Mouse (Mus musculus) spleen, embryonic (tissue): ENCODE results near the gene Cul7.

ENCODE experiments used
- CTCF ChIA-PET: fragments of 350-600 bp; sonication (Branson Sonifier 250); formaldehyde crosslinking; loops from one replicate; lab custom pipeline; 2022; lab: Charles Lee

The Cul7 gene

DNA sequence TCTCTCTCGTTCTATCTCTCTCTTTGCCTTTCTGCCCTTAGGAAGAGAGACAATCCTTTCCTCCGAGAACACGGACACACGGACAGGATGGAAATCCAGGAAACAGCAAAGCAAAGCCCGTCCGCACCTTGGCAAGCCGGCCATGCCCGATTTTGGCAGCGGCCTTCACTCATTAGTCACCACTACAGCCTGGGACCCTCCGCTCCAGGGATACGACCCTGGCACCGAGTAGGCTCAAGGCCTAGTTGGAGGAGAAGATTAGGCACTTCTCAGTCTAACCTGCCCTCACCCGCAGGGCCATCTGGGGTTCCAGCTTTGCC lies 21.7 kb upstream of the Cul7 start:
- CTCF ChIA-PET, result no interaction called here

DNA sequence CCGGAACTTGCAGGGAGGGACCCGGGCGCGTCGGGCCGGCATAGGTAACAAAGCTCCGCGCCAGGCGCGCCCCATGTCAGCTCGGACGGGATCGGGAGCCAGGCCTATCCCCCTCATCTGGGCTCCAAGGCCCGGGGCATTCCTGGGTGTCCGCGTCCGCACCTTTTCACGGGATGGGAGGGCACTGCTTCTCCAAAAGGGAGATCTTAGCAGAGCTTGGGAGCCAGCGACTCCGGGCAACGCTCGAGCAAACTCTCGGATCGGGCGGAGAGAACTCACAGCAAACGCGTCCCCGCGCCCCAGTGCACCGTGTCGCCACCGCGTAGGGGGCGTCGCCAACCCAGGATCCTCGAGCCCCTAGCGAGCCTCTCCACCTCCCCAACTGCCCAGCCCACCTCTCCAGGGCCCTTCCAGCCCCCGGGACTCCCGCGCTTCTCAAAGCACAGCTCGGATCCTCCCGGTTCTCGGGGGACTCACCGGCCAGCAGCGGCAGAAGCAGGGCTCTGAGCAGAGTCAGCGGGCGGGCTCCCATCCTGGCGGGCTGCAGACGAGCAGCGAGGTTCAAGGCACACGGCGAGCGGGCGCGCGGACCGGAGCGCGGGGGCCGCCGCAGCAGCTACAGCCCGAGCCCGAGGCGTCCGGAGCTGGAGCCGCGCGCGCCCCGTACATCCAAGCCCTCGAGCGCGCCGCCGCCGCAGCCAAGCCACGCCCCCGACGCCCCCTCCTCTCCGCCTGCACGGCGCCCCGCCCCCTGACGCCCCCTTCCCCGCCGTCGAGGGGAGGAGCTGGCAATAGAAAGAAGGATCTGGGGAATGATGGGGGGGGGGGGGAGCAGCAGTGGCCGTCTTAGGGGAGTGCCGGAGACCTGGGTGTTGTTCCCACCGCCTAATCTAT lies 21.1 kb upstream of the Cul7 start, which contains the start of gene Ptk7:
Gene Ptk7, minus strand, starts transcription at position 714 of the 894 bp plus-strand sequence.
- CTCF ChIA-PET, result no interaction called here

DNA sequence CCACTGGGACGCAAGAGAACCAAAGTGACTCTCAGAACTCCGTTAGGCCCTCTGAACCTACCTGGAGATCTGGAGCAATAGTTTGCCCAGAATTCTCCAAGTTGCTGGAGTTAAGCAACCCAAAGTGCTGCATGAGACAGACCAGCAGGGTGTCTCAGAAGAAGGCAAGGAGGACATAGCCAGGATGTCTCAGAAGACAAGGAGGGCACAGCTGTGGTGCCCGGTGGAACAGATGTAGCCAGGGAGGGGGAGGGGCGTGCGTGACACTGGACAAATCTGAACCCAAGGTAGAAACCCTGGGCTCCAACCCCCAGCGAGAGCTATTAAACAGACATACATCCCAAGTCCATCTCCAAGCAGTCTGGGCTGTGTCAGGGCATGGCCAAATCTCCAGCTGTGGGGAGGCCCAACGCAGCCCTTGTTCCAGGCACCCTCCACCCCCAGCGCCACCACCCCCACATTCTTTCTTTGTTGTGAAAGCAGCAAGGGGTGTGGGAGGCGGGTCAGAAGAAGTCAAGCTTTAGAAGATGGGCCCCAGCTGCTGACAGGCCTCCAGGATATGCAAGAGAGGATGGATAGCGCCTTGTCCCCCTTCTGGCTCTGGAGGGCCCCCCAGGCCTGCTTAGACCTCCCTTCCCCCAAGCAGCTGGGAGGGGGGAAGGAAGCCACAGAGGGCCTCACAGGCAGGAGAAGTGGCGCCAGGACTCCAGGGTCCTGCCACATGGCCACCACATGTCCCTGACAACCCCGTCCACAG lies 20.3 kb upstream of the Cul7 start:
- CTCF ChIA-PET, result no interaction called here

DNA sequence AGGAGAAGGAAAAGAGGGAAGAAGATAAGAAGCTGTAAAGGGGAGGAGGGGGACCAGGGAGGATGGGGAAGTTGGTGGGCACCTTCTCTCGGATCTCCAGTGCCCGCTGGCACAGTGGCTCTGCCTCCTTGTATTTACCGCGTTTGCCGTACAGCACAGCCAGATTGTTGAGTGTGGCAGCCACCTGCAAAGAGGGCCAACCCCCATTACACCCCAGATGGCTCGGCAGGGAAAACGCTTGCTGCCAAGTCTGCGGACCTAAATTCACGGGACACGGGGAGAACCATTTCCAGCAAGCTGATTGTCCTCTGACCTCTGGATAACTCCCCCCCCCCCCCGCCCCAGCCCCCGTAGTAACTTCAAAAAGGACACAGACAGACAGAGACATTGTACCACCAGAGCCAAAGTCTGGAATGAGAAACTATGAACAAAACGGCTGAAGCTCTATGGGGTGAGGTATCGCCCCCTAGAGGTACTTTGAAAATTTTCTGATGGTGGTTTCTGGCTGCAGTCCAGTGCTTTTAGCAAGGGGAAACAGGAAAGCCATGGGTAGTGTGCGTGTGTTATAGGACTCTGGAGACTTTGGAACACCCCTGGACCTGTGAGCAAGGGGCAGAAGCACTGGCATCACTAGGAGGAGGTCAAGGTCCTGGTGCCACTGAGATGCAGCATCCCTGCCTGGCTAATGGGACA lies 13.2 kb upstream of the Cul7 start:
- CTCF ChIA-PET, result interaction anchor here (0.6 to 0.7 kb wide), 5 partner anchors 110 to 1190 kb away, joined by 3 to 6 read pairs (median 4); no protein-coding TSS in a partner anchor

DNA sequence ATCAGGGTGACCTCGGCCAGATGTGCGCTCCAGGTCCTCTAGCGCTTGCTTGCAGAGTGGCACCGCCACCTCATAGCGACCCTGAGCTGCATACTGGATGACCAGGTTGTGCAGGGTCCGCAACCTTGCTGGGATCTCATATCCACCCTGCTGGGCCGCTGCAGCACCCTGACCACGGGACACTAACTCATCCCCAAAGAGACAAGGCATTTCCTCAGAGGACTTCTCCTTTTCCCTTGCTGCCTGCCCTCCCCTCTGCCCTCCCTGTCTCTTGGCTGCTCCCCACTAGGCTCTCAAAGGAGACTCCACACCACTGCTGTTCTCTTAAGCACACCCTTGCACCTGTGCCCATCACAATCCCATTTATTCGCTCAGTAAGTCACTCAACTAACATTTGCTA lies 10.2 kb upstream of the Cul7 start:
- CTCF ChIA-PET, result no interaction called here

DNA sequence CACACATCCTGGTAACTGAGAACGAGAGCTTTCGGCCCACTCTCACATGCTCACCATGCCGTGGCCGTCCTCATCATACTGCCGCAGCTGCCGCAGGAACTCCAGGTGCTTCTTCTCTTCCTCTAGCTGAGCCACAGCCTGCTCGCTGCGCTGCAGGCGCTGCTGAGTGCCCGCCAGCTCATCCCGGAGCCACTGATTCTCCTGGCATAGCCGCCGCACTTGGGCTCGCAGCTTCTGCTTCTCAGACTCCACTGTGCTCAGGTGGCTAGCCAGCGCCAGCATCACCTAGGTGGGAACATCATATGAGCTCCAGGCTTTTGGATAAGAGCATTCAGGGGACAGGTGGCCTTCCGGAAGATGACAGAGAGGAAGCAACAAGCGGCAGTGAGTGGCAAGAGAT lies 8.1 kb upstream of the Cul7 start:
- CTCF ChIA-PET, result no interaction called here

DNA sequence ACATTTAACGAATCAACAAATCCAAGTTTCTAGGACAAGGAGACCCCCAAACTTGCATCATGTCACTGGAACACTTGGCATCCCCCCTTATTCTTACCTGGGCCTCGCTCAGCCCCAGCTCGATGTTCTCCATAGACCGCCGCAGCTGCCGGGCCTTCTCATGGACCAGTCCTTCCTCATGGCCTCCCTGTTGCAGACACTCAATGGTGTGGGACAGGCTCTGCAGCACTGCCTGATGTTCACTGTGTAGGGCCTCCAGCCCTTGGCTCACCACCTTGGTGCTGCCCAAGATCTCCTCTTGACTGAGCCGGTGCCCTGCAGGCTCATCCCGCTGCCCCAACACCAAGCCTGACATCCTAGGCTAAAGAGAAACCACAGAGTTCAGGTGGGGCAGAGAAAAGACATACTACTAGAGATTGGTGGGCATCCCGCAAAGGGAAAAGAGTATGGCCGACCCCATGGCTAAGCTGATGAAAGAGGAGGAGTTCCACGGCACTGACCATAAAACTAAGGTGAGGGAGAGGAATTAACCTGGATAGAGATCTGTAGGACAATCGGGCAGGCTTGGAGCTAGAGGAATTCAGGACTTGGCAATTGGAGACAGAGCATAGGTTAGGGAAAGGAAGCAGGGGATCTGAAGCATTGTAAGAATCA lies 5.9 kb upstream of the Cul7 start:
- CTCF ChIA-PET, result interaction anchor here (0.7 kb wide), 1 partner anchor 249 kb away, joined by 3 read pairs; no protein-coding TSS in a partner anchor

- CTCF ChIA-PET, result interaction anchor here (0.7 kb wide), 1 partner anchor 248 kb away, joined by 3 read pairs; no protein-coding TSS in a partner anchor
These were observed 5.1 kb upstream of the Cul7 start for GRCm38 (mm10) chr17:46644916-46645475.

GRCm38 (mm10) chr17:46645561-46646321 lies 4.4 kb upstream of the Cul7 start, which contains the start of the genes Klc4 and Mrpl2:
Klc4 (minus strand) TSS chr17:46646022.
Mrpl2 (plus strand) TSS chr17:46646229.
- CTCF ChIA-PET, result no interaction called here

GRCm38 (mm10) chr17:46646322-46646662 lies 3.8 kb upstream of the Cul7 start:
- CTCF ChIA-PET, result no interaction called here

DNA sequence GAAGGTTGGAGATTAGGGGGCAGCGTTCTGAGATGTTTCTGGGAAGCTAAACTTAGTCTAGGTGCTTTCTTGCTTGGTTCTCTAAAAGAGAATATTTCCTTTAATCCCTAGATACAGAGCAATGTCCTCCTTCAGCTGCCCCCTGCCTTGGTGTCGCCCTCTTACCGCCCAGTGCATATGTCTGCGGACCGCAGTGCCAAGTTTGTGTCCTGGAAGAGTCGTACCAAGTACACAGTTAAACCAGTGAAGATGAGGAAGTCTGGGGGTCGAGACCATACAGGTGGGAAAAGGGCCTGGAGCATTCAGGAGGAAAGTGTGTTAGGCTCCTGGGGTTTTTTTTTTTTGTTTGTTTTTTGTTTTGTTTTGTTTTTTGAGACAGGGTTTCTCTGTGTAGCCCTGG lies 2.9 kb upstream of the Cul7 start:
- CTCF ChIA-PET, result interaction anchor here (0.6 kb wide), 1 partner anchor 135 kb away, joined by 5 read pairs; no protein-coding TSS in a partner anchor

DNA sequence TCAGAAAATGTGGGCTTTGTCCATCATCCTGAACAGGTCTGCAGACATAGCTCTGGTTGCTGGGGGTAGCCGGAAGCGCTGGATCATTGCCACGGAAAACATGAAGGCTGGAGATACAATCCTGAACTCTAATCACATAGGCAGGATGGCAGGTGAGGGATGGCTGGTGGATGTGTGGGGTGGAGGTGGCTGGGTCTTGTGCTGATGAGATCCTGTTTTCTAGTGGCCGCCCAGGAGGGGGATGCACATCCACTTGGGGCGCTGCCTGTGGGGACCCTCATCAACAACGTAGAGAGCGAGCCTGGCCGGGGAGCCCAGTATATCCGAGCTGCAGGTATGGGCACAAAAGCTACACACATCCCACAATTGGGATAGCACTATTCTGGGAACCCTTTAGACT lies 1.7 kb upstream of the Cul7 start:
- CTCF ChIA-PET, result interaction anchor here (0.6 kb wide), 1 partner anchor 21 kb away, joined by 3 read pairs; no protein-coding TSS in a partner anchor

DNA sequence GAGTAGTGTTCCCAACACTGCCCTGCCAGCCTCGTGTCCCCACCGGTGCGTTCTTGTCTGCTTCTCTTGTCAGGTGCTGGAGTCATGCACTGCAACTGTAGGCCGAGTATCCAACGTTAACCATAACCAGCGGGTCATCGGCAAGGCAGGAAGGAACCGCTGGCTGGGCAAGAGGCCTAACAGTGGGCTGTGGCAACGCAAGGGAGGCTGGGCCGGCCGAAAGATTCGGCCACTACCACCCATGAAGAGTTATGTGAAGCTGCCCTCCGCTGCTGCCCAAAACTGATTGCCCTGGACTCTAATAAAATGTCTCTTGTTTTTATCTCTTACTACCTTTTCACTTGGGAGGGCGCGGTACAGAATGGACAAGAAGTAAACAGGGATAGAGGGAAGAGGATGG lies 326 bp upstream of the Cul7 start:
- CTCF ChIA-PET, result no interaction called here

GRCm38 (mm10) chr17:46651292-46651691 lies 1.2 kb downstream of the Cul7 start:
- CTCF ChIA-PET, result no interaction called here

GRCm38 (mm10) chr17:46651755-46652547 lies 1.8 kb downstream of the Cul7 start:
- CTCF ChIA-PET, result interaction anchor here (0.6 kb wide), 1 partner anchor 109 kb away, joined by 3 read pairs; no protein-coding TSS in a partner anchor

DNA sequence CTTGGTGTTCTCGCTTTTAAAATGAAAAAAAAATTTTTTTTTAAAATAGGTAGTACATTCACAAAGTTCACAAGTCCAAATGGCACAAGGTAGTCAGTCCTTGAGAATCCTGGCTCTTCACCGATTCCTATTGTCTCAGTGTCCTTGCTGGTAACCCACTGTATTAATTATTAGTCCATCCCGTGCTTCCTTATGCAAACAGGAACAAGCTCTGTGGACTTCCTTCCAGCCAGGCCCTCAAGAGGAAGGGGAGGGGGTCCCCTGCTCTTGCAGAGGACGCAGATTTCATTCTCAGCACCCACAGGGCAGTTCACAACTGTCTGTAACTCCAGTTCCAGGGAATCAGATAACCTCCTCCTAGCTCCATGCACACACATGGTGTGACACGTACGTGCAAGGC lies 5.9 kb downstream of the Cul7 start:
- CTCF ChIA-PET, result no interaction called here

GRCm38 (mm10) chr17:46661351-46661750 lies 11.2 kb downstream of the Cul7 start:
- CTCF ChIA-PET, result no interaction called here

- CTCF ChIA-PET, result no interaction called here
These were observed 11.8 kb downstream of the Cul7 start for GRCm38 (mm10) chr17:46661981-46662380.

- CTCF ChIA-PET, result interaction anchor here (0.7 kb wide), 1 partner anchor 336 kb away, joined by 3 read pairs; no protein-coding TSS in a partner anchor
These were observed 12.6 kb downstream of the Cul7 start for GRCm38 (mm10) chr17:46662730-46663129.
